Mouse (Mus musculus) thymus, postnatal 4 days (tissue): ENCODE measurements around the gene Ecm2.

ENCODE experiments used
- DNase-seq: peaks from one replicate; pipeline ENCODE4 v3.0.0; 2021

Gene Ecm2

GRCm38 (mm10) chr13:49504510-49504909 is at the start of gene Ecm2:
Gene Ecm2, plus strand, starts transcription at chr13:49504810.
- no peak for DNase-seq

GRCm38 (mm10) chr13:49460276-49460675 is 44.3 kb upstream of the Ecm2 start:
- no peak for DNase-seq

GRCm38 (mm10) chr13:49460692-49461414 is 43.8 kb upstream of the Ecm2 start:
- no peak for DNase-seq

- DNase-seq, result no peak
Measured at GRCm38 (mm10) chr13:49461458-49462132, 43.0 kb upstream of the Ecm2 start.

GRCm38 (mm10) chr13:49462921-49463320 is 41.7 kb upstream of the Ecm2 start:
- no peak for DNase-seq

GRCm38 (mm10) chr13:49465875-49466274 is 38.7 kb upstream of the Ecm2 start:
- no peak for DNase-seq

- DNase-seq, result no peak
Measured at GRCm38 (mm10) chr13:49466393-49467075, 38.1 kb upstream of the Ecm2 start.

- no peak for DNase-seq
Measured at GRCm38 (mm10) chr13:49467585-49467984, 37.0 kb upstream of the Ecm2 start.

GRCm38 (mm10) chr13:49469002-49469401 is 35.6 kb upstream of the Ecm2 start:
- no peak for DNase-seq

- DNase-seq, result no peak
Measured at GRCm38 (mm10) chr13:49470319-49470718, 34.3 kb upstream of the Ecm2 start.

- no peak for DNase-seq
Measured at GRCm38 (mm10) chr13:49470806-49471205, 33.8 kb upstream of the Ecm2 start.

- no peak for DNase-seq
Measured at GRCm38 (mm10) chr13:49471981-49472675, 32.5 kb upstream of the Ecm2 start.

- DNase-seq, result no peak
Measured at GRCm38 (mm10) chr13:49472676-49473005, 32.0 kb upstream of the Ecm2 start.

GRCm38 (mm10) chr13:49477887-49478286 is 26.7 kb upstream of the Ecm2 start:
- no peak for DNase-seq

GRCm38 (mm10) chr13:49478851-49479374 is 25.7 kb upstream of the Ecm2 start:
- DNase-seq, result no peak

GRCm38 (mm10) chr13:49479399-49479798 is 25.2 kb upstream of the Ecm2 start:
- no peak for DNase-seq

- DNase-seq, result no peak
Measured at GRCm38 (mm10) chr13:49480057-49480456, 24.6 kb upstream of the Ecm2 start.

GRCm38 (mm10) chr13:49480551-49480950 is 24.1 kb upstream of the Ecm2 start:
- no peak for DNase-seq

GRCm38 (mm10) chr13:49485388-49485787 is 19.2 kb upstream of the Ecm2 start:
- DNase-seq, result no peak

GRCm38 (mm10) chr13:49492376-49493368 is 11.9 kb upstream of the Ecm2 start, which contains the start of gene Tes3-ps:
Gene Tes3-ps, plus strand, starts transcription at chr13:49493318.
- DNase-seq, result no peak

GRCm38 (mm10) chr13:49505776-49506175 is 1.2 kb downstream of the Ecm2 start:
- DNase-seq, result no peak

GRCm38 (mm10) chr13:49507176-49507575 is 2.6 kb downstream of the Ecm2 start:
- DNase-seq, result no peak
